Mouse (Mus musculus): ENCODE measurements around the gene Cdkn2d.

DNA sequence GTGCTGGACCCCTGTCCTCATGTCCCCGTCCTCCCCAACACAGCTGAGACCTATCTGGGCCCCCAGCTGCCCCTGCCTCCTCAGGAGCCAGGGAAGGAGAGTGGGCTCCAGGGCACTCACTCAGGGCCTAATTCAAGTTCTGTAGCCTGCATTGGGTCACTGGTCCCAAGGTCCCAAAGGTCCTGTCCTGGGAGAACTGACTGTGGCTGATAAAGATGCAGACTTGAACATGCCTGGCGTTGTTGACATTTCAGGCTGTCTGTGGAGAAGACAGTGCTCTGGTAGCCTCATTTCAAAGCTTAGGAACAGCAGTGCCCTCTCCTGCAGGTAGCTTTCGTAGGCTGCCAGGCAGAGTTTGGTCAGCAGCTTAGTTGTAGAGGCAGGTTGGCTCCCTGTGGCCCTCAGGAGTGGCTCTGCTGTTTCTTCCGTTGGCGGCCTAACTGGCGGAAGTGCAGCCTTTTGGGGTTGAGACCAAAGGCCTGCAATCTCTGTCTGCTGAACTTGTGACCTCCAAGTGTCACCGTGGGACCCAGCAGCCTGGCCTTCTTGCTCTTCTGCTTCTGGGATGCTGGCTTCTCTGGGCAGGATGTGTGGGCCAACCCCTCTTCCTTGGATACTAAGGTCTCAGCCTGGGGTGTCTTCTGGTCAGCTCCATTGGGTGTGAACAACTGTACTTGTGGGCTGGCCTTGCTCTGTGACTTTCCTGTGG, 17.5 kb downstream of the Cdkn2d start:
- TF ChIP-seq POLR2A (IDR thresholded peaks at IDR 0.05; ENCODE audit: borderline replicate concordance, extremely low read depth, low read depth, low read length): no peak
- TF ChIP-seq CTCF (IDR thresholded peaks at IDR 0.05; ENCODE audit: insufficient read depth, low read length): no peak

Measured in lung, adult 2 months (tissue).